Mouse (Mus musculus) splenic B cell, adult 2 months (primary cell): Measurements from ENCODE around the gene Tnik.
A peak's percentile ranks its signal among the peaks of the same experiment; 100 is the strongest.

Experiments used
- DNase-seq: peaks from one replicate; pipeline ENCODE4 v3.0.0-alpha.2; 2011; ENCODE audit warnings: low read depth, low spot score
- H3K27me3 ChIP-seq: 2 replicates; pipeline ENCODE4 v1.6.1; 2012; ENCODE audit warnings: mild to moderate bottlenecking, low read length, moderate library complexity, mixed read lengths; ENCODE audit not compliant: control insufficient read depth, poor library complexity, insufficient read depth, severe bottlenecking
- H3K36me3 ChIP-seq: 2 replicates; pipeline ENCODE4 v1.6.1; 2012; ENCODE audit warnings: mild to moderate bottlenecking, low read length, moderate library complexity, mixed read lengths; ENCODE audit not compliant: control insufficient read depth, poor library complexity, insufficient read depth, severe bottlenecking

The Tnik gene

GRCm38 (mm10) chr3:28531294-28531956 lies 268.4 kb downstream of the Tnik start:
- Histone ChIP-seq H3K36me3 (no peaks in the 10 kb centered on the region), H3K27me3 (no peaks in the 10 kb centered on the region)
- no peak for DNase-seq

- H3K27me3 ChIP-seq: no peaks in the 10 kb centered on the region
- DNase-seq: no peak
- H3K36me3 ChIP-seq: no peaks in the 10 kb centered on the region
Observed at GRCm38 (mm10) chr3:28532666-28533065, 269.7 kb downstream of the Tnik start.

DNA sequence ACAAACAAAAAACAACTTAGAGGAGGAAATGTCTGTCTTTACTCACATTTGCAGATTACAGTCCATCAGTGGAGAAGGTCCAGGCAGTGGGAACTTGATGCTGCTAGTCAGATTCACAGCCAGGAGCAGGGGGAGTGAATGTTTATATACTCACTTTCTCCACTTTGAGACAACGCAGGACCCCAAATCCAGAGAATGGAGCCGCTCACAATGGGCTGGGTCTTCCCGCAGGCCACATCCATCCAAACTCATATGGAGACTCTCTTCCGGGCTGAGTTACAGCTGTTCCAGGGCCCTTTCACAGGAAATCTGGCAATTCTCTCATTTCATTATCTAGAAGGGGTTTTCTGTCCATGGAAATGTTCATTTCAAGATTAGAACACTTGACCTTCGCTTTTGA lies 277.1 kb downstream of the Tnik start:
- no peaks in the 10 kb centered on the region for H3K36me3 ChIP-seq
- no peaks in the 10 kb centered on the region for H3K27me3 ChIP-seq
- no peak for DNase-seq

DNA sequence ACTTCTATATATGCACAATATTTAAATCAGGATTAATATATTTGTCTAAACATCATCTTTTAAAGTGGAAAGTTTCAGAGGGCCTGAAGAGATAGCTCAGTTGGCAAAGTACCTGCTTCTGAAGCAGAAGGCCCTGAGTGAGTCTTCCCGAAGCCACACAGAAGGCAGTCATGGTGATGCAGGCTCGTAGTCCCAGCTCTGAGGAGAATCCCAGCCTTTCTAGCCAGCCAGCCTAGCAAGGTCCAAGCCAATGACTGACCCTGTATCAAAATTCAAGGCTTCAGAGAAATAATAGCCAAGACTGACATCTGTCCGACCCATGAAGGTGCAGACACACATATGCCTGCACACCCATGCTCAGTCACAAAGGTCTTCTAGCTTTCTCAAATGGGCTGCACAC lies 279.9 kb downstream of the Tnik start:
- Histone ChIP-seq H3K27me3 (no peaks in the 10 kb centered on the region), H3K36me3 (no peaks in the 10 kb centered on the region)
- no peak for DNase-seq

- peak; percentile 22 for DNase-seq
- Histone ChIP-seq H3K36me3 (no peaks in the 10 kb centered on the region), H3K27me3 (no peaks in the 10 kb centered on the region)
Observed at GRCm38 (mm10) chr3:28543380-28543984, 280.5 kb downstream of the Tnik start.

- no peaks in the 10 kb centered on the region for H3K36me3 ChIP-seq
- no peaks in the 10 kb centered on the region for H3K27me3 ChIP-seq
- no peak for DNase-seq
Observed at GRCm38 (mm10) chr3:28544345-28544869, 281.4 kb downstream of the Tnik start.

DNA sequence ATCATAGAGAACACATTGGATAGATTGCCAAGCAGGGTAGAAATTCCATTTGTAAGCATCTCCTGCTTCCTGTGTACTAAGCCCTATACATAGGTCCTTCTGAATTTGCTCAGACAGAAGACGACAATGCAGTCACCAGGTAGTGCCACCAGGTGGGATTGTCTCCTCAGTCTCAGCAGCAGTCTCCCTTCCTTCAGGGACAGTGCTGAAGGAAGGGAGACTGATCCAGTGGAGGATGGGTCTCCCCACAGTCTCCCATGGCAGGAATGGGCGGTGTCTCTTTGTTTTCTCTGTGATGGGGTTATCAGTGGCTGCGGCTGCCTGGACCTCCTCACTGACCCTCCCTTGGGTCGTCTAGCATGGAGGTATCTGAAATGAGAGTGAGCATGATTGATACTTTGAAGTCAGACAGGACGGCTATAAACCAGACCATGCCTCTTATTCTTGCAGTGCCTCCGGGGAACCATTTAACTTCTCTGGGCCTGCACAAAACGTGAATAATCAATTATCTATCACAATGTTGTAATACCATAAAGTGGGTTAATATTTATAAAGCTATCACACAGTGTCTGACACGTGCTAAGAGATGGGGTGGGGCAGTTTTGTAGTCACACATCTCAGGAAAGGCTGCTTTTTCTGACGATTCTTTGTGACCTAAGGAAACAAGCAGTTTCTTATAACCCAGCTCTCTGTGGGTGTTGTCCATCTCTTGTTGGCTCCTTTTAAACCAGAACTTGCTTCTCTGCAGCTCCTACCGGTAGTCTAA lies 285.1 kb downstream of the Tnik start:
- Histone ChIP-seq H3K36me3 (no peaks in the 10 kb centered on the region), H3K27me3 (no peaks in the 10 kb centered on the region)
- DNase-seq: no peak

- Histone ChIP-seq H3K27me3 (no peaks in the 10 kb centered on the region), H3K36me3 (no peaks in the 10 kb centered on the region)
- DNase-seq: no peak
Observed at GRCm38 (mm10) chr3:28549391-28549790, 286.4 kb downstream of the Tnik start.

DNA sequence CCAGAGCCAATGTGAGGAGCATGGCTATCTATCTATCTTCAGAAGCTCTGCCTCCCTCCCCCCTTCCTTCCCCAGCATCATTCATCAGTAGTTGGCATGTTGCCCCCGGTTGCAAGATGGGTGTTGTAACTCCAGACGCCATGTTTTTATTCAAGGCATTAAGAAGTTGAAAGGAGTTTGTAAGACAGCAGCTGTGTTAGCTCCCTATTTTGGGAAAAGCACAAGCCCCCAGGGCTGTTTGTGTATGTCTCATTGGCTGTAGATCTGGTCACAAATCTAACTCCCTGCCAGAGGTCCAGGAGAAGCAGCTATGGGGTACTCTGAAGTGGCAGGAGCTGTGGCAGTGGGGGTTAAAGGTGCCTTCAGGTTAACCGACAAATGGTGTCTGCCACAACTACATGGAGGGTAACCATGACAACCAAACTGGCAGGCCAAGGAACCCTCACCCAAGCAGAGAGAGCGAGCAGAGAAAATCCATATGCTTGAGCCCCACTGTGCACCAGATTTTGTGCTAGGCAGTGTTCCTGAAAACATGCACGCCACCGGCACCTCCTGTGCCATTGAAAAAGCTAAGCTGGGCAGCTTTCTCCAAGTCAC lies 287.6 kb downstream of the Tnik start:
- no peaks in the 10 kb centered on the region for H3K36me3 ChIP-seq
- no peak for DNase-seq
- H3K27me3 ChIP-seq: no peaks in the 10 kb centered on the region

GRCm38 (mm10) chr3:28551756-28552155 lies 288.7 kb downstream of the Tnik start:
- Histone ChIP-seq H3K27me3 (no peaks in the 10 kb centered on the region), H3K36me3 (no peaks in the 10 kb centered on the region)
- DNase-seq: no peak

- Histone ChIP-seq H3K36me3 (no peaks in the 10 kb centered on the region), H3K27me3 (no peaks in the 10 kb centered on the region)
- DNase-seq: no peak
Observed at GRCm38 (mm10) chr3:28554934-28555333, 291.9 kb downstream of the Tnik start.

- no peaks in the 10 kb centered on the region for H3K27me3 ChIP-seq
- no peak for DNase-seq
- H3K36me3 ChIP-seq: no peaks in the 10 kb centered on the region
Observed at GRCm38 (mm10) chr3:28555795-28556570, 293.0 kb downstream of the Tnik start.

- no peak for DNase-seq
- no peaks in the 10 kb centered on the region for H3K36me3 ChIP-seq
- H3K27me3 ChIP-seq: no peaks in the 10 kb centered on the region
Observed at GRCm38 (mm10) chr3:28558328-28558871, 295.4 kb downstream of the Tnik start.

DNA sequence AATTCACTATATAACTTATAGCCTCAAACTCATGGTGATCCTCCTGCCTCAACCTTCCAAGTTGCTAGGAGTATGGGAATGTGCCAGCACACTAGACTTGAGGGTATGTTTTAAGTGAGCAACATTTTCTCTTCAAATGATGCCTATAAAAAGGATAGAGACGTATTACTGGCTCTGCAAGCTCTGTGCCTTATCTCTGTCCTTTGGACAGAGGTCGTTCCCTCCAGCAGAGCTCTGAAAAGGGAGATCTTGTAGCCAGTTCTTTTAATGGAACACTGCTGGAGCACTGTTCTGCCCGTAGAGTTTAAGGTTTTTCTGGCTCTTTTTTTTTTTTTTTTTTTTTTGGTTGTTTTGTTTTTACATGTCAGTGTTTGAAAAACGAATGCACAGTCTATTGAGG lies 298.4 kb downstream of the Tnik start:
- Histone ChIP-seq H3K27me3 (no peaks in the 10 kb centered on the region), H3K36me3 (no peaks in the 10 kb centered on the region)
- DNase-seq: no peak
